In the genomic region with DNA sequence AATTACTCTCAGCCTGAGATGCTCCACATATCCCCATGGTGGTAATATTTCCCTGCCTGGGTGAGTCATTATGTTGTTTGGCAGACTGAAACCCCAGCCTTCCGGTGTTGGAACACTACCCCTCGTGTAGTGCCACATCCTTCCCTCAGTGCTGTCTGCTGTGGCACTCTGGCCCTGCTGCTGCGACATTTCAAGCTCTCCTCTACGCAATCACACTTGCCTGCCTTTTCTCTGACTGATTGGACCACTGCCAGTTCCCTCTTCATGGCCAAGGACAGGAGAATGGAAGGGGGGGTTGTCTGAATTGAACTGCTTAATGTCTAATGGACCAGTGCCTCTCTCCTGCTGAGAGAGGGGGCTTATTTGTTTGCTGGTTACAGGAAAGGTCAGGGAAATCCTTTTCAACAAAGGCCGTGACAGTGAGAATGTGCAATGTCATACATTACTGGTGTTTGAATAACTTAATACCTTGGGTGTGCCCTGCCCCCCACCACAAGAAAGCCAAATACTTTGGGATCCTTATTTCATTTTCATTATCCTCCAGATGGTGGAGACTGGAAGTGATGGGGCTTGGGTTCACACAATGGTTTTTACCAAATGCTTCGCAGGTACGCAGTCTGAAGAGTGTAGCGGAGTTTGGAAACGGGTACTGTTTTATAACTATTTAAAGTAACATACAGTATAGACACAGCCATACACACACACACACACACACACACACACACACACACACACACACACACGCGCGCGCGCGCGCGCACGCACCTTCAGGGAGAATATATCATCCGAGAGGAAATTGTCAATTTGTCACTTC, we compare ENCODE assay signal across 8 mouse cellular contexts.
DNase-seq lines count a peak whose midpoint lies in the region; TF ChIP-seq lines count a peak whose summit lies in the region.

No protein-coding gene starts in this region.

- peak overlapping the region; percentile 64 for H3K4me2 ChIP-seq in myocyte (ENCODE audit: low read depth)

- TF ChIP-seq POLR2A in myocyte (IDR thresholded peaks at IDR 0.05; ENCODE audit: insufficient read length, low read depth): no peak
- TF ChIP-seq POLR2A in thymus, adult 2 months (IDR thresholded peaks at IDR 0.05; ENCODE audit: control insufficient read depth, extremely low read depth, insufficient read depth, low read length, poor library complexity): no peak

- no peak overlapping the region for H3K4me3 ChIP-seq in layer of hippocampus, adult 2 months
- no peak overlapping the region for H3K4me3 ChIP-seq in myocyte
- H3K4me3 ChIP-seq in thymus, adult 2 months (ENCODE audit: control insufficient read depth, insufficient read depth, low read length): no peak overlapping the region

- 0 out of 2 replicates have a peak, but pooled peaks have one; percentile 12 for TF ChIP-seq CTCF in layer of hippocampus, adult 2 months (conservative IDR thresholded peaks at IDR 0.05)
- no peak for TF ChIP-seq CTCF in thymus, adult 2 months (IDR thresholded peaks at IDR 0.05; ENCODE audit: borderline replicate concordance, control insufficient read depth, extremely low read depth, insufficient read depth, low read length, poor library complexity)

- no peak overlapping the region for H3ac ChIP-seq in myocyte (ENCODE audit: control insufficient read depth, insufficient read length)

- no peaks in the 10 kb centered on the region for H3K79me2 ChIP-seq in myocyte (ENCODE audit: control insufficient read depth, insufficient read depth)

- WGBS in thymus, adult 2 months: 85% methylated on average over 19 of the region's 19 CpGs

- H3K4me1 ChIP-seq in thymus, adult 2 months (replicated peaks; ENCODE audit: control insufficient read depth, insufficient read depth, low read length): no peaks in the 10 kb centered on the region

- DNase-seq in ovary, postnatal 36 days (ENCODE audit: low spot score): peak; percentile 9
- DNase-seq in ovary, postnatal 10 days (ENCODE audit: low spot score): no peak
- DNase-seq in cerebellum, postnatal 25 days: peak; percentile 25 to 36
- DNase-seq in gastrocnemius, postnatal 25 days: peak; percentile 51
- DNase-seq in layer of hippocampus, adult 2 months (ENCODE audit: low spot score in 2 of 2): peak; percentile 52 to 59
- no peak for DNase-seq in urinary bladder, postnatal 10 days (ENCODE audit: low spot score)
- DNase-seq in thymus, adult 2 months: no peak

- H3K27ac ChIP-seq in layer of hippocampus, adult 2 months: peak overlapping the region; percentile 57; the same call in 1 of the 2 replicates
- H3K27ac ChIP-seq in thymus, adult 2 months (ENCODE audit: control insufficient read depth, insufficient read depth, low read length): no peak overlapping the region

- H3K27me3 ChIP-seq in myocyte (ENCODE audit: control insufficient read depth, insufficient read depth, insufficient read length): no peaks in the 10 kb centered on the region
- no peaks in the 10 kb centered on the region for H3K27me3 ChIP-seq in thymus, adult 2 months (ENCODE audit: control insufficient read depth, insufficient read depth, low read length)

- H3K36me3 ChIP-seq in myocyte (ENCODE audit: control insufficient read depth, insufficient read depth): no peaks in the 10 kb centered on the region
- H3K36me3 ChIP-seq in thymus, adult 2 months (ENCODE audit: control insufficient read depth, insufficient read depth, low read length): no peaks in the 10 kb centered on the region

TF ChIP-seq in myocyte, 11 proteins besides CTCF, POLR2A, EP300 and RAD21:
- TF ChIP-seq POLR2AphosphoS2 (IDR thresholded peaks at IDR 0.05; ENCODE audit: insufficient read length, low read depth) (no peak), TCF12 (IDR thresholded peaks at IDR 0.05; ENCODE audit: insufficient read depth, poor library complexity, severe bottlenecking) (no peak), MYOG (IDR thresholded peaks at IDR 0.05; ENCODE audit: control insufficient read depth in 1 of 3, insufficient read depth in 1 of 3, insufficient read length in 2 of 3, low read depth in 2 of 3) (no peak), CEBPB (IDR thresholded peaks at IDR 0.05; ENCODE audit: insufficient read depth, poor library complexity, severe bottlenecking) (no peak), TCF3 (IDR thresholded peaks at IDR 0.05; ENCODE audit: insufficient read length, low read depth) (no peak), E2F4 (IDR thresholded peaks at IDR 0.05; ENCODE audit: insufficient read depth) (no peak), REST (IDR thresholded peaks at IDR 0.05; ENCODE audit: insufficient read depth, insufficient read length) (no peak), SRF (IDR thresholded peaks at IDR 0.05; ENCODE audit: control insufficient read depth, insufficient read length, low read depth) (no peak), MAX (IDR thresholded peaks at IDR 0.05; ENCODE audit: low read depth) (no peak), USF1 (IDR thresholded peaks at IDR 0.05; ENCODE audit: low read depth) (no peak), MYOD1 (IDR thresholded peaks at IDR 0.05; ENCODE audit: control insufficient read depth in 1 of 3, insufficient read length in 2 of 3, low read depth in 2 of 3) (no peak)
TF ChIP-seq in myocyte: peak in this region for 0.

Comparison
In these comparisons a context has a peak if more than half of its experiments do, and no peak if none do; other contexts are left out.
1. DNase-seq: peak in ovary, postnatal 36 days (single experiment), cerebellum, postnatal 25 days (2 of 2), gastrocnemius, postnatal 25 days (single experiment) and layer of hippocampus, adult 2 months (2 of 2); none in ovary, postnatal 10 days (single experiment), urinary bladder, postnatal 10 days (single experiment) and thymus, adult 2 months (single experiment).